Mouse (Mus musculus) Patski (cell line): Measurements from ENCODE around the gene Gm49416. TPM values are rescaled to one million over a fixed set of nuclear protein-coding genes. Genes with fewer than 3 reads are reported as not detected.
"Not testable (repeated sequence)": the region's sequence is repeated elsewhere in the genome, so short reads cannot be mapped to it uniquely, and the experiment has no call there.

Source experiments
- ATAC-seq: fragments of 100-300 bp; one replicate; pipeline ENCODE4 v1.8.0; 2021
- CTCF ChIA-PET: fragments of 350-600 bp; sonication (Branson Sonifier 250); formaldehyde crosslinking; loops from one replicate; lab custom pipeline; 2022; ENCODE audit warnings: inconsistent platforms; lab: Charles Lee
- POLR2A ChIA-PET: fragments of 350-600 bp; sonication (Branson Sonifier 250); formaldehyde crosslinking; loops from one replicate; lab custom pipeline; 2022; ENCODE audit warnings: antibody characterized with exemption, inconsistent platforms; lab: Charles Lee
- DNase-seq: peaks from one replicate; pipeline ENCODE4 v3.0.0-alpha.2; 2011; ENCODE audit warnings: low read depth, low spot score
- H3K27me3 ChIP-seq: fragments of 371-371 bp; one replicate; pipeline ENCODE4 v1.5.1; 2021
- CTCF ChIP-seq: fragments of 100-300 bp; IDR thresholded peaks from one replicate; pipeline ENCODE4 v1.5.1; 2021
- in situ Hi-C: fragments of 300-500 bp; cut with MboI; formaldehyde crosslinking; loops from 3 replicates; pipeline ENCODE4 v1.11.1; 2018; ENCODE audit warnings: low pct_unique_long_range_greater_than_20kb, mixed read lengths
- polyA plus RNA-seq: library from polyadenylated mRNA; unstranded; gene quantifications from one replicate; pipeline ENCODE4 v1.2.3, GENCODE M21; 2021

Gene Gm49416
- polyA plus RNA-seq, 1 experiment from 2014 or later: 5.9 TPM

GRCm38 (mm10) chr19:8895397-8895960 is 6.8 kb downstream of the Gm49416 start:
- TF ChIP-seq CTCF: no peak
- ATAC-seq (no peak), DNase-seq (no peak)
- ChIA-PET CTCF (no interaction called here), POLR2A (interaction anchor here (0.5 kb wide), 1 partner anchor 124 kb away, joined by 3 read pairs; no protein-coding TSS in a partner anchor)
- H3K27me3 ChIP-seq: no peaks in the 10 kb centered on the region
- in situ Hi-C loops: no loop called here

DNA sequence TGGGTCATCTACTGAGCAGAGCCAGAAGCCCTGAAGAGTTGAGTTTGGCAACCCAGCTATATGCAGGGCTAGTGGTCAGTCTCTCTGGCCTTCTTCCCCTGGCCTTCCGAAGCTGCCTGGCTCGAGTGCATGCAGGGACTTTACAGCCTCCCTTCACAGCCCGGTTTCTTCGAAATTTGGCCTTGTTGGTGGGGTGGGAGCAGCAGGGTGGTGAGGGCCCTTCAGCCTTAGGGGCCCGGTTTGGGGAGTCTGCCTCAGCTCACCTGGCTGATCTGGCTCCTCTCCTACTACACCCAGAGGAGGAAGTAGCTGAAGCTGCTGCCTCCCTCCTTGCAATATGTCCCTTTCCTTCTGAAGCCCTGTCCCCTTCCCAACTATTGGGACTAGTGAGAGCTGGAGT is 7.5 kb downstream of the Gm49416 start:
- H3K27me3 ChIP-seq, CTCF ChIA-PET, ATAC-seq, in situ Hi-C loops, DNase-seq: not testable (repeated sequence)
- POLR2A ChIA-PET: interaction anchor here (0.5 kb wide), 1 partner anchor 125 kb away, joined by 3 read pairs; no protein-coding TSS in a partner anchor

GRCm38 (mm10) chr19:8897211-8897864 is 8.6 kb downstream of the Gm49416 start:
- ATAC-seq: peak; percentile 2
- CTCF ChIA-PET, H3K27me3 ChIP-seq, DNase-seq, in situ Hi-C loops: not testable (repeated sequence)
- POLR2A ChIA-PET: interaction anchor here (0.6 to 1.0 kb wide), 2 partner anchors 12 to 71 kb away, joined by 3 read pairs; no protein-coding TSS in a partner anchor

GRCm38 (mm10) chr19:8897865-8898495 is 9.3 kb downstream of the Gm49416 start, which contains the start of gene Ganab:
TSS of gene Ganab (plus strand) at chr19:8898071.
- peak; percentile 68 for DNase-seq
- ATAC-seq: peak; percentile 92
- POLR2A ChIA-PET: interaction anchor here (0.5 to 1.0 kb wide), 3 partner anchors 13 to 70 kb away, joined by 3 read pairs; no protein-coding TSS in a partner anchor
- no peaks in the 10 kb centered on the region for H3K27me3 ChIP-seq
- no peak for TF ChIP-seq CTCF
- CTCF ChIA-PET: no interaction called here
- in situ Hi-C loops: no loop called here

DNA sequence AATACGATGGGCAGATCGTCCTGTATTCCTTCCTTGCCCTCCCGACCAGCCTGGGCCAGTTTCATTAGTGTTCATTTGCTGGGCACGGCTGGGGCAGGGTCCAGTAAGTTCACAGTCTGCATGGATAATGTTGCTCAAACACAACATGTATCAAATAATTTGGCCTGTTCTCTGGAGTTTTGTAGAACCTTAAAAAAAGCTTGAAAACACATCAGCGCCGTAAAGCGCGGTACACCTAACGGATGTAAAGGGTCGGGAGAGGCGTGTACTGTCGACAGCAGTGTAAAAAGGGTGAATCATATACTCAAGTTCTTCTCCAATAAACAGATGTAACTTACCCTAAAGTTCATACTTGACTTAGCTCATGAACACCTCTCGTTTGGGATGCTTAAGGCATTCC is 9.8 kb downstream of the Gm49416 start:
- ChIA-PET POLR2A (interaction anchor here (1.0 kb wide), 1 partner anchor 69 kb away, joined by 3 read pairs; no protein-coding TSS in a partner anchor), CTCF (no interaction called here)
- TF ChIP-seq CTCF: no peak
- no peaks in the 10 kb centered on the region for H3K27me3 ChIP-seq
- ATAC-seq (no peak), DNase-seq (no peak)
- in situ Hi-C loops: no loop called here

GRCm38 (mm10) chr19:8899079-8899478 is 10.4 kb downstream of the Gm49416 start:
- ChIA-PET POLR2A (no interaction called here), CTCF (no interaction called here)
- no peaks in the 10 kb centered on the region for H3K27me3 ChIP-seq
- no peak for TF ChIP-seq CTCF
- ATAC-seq (no peak), DNase-seq (no peak)
- in situ Hi-C loops: no loop called here

DNA sequence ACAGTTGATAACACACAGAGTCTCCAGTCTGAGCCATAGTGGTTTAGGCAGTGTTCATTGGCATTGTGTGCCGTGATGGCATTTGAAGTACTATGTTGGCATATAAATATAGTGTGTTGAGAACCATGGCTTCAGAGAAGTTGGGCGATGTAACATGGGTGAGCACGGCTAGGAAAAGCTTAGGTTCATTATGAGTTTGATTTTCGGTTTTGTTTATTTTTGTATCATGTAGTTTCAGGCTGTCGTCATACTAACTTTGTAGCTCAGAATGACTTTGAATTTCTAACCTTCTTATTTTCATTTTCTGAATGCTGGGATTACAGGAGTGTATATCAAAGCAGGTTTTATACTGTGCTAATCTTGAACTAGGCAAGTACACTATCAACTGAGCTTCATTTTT is 14.7 kb downstream of the Gm49416 start:
- TF ChIP-seq CTCF: no peak
- POLR2A ChIA-PET: interaction anchor here (1.2 kb wide), 1 partner anchor 17 kb away, joined by 3 read pairs; the partner anchor contains the start of gene B3gat3
- CTCF ChIA-PET: interaction anchor here (1.7 kb wide), 1 partner anchor 16 kb away, joined by 5 read pairs; the partner anchor contains the start of gene B3gat3
- ATAC-seq: no peak
- DNase-seq: no peak
- in situ Hi-C loops: no loop called here
- H3K27me3 ChIP-seq: no peaks in the 10 kb centered on the region

- H3K27me3 ChIP-seq: no peaks in the 10 kb centered on the region
- TF ChIP-seq CTCF: no peak
- in situ Hi-C loops: no loop called here
- ATAC-seq (no peak), DNase-seq (no peak)
- CTCF ChIA-PET: no interaction called here
- POLR2A ChIA-PET: no interaction called here
These were observed 19.8 kb downstream of the Gm49416 start for GRCm38 (mm10) chr19:8908531-8908930.

DNA sequence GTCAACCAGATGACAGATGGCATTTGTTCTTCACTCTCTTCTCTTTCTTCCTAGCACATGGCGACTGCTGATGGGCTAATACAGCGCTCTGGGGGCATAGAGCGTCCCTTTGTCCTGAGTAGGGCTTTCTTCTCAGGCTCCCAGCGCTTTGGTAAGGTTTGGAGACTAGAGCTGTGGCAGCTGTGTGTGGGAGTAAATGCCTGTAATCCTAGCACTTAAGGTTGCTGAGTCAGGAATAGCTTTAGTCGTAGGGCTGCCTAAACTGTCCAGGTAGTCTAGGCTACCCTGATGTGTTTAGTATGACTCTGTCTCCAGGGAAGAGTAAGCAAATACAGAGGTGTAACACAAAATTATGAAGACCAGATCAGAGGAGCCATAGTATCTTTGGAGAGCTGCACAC is 23.1 kb downstream of the Gm49416 start:
- DNase-seq (no peak), ATAC-seq (no peak)
- ChIA-PET CTCF (interaction anchor here (0.9 to 1.3 kb wide), 3 partner anchors 11 to 73 kb away, joined by 3 to 4 read pairs (median 3); partner anchors contain the start of gene Gng3), POLR2A (interaction anchor here (0.6 kb wide), 1 partner anchor 10 kb away, joined by 6 read pairs; no protein-coding TSS in a partner anchor)
- no peaks in the 10 kb centered on the region for H3K27me3 ChIP-seq
- no peak for TF ChIP-seq CTCF
- in situ Hi-C loops: no loop called here

- no peak for TF ChIP-seq CTCF
- in situ Hi-C loops: no loop called here
- POLR2A ChIA-PET: no interaction called here
- no peak for ATAC-seq
- CTCF ChIA-PET: interaction anchor here (1.6 kb wide), 1 partner anchor 10 kb away, joined by 4 read pairs; no protein-coding TSS in a partner anchor
- no peak for DNase-seq
- H3K27me3 ChIP-seq: no peaks in the 10 kb centered on the region
These were observed 25.5 kb downstream of the Gm49416 start for GRCm38 (mm10) chr19:8914212-8914611.
